Mouse (Mus musculus) myocyte (in vitro differentiated cells): ENCODE data around the gene Diaph2.

ENCODE experiments used
- E2F4 ChIP-seq: IDR thresholded peaks from one replicate; pipeline ENCODE4 v1.6.1; 2011; ENCODE audit warnings: mild to moderate bottlenecking, control low read depth, moderate library complexity; ENCODE audit not compliant: insufficient read depth
- MAX ChIP-seq: IDR thresholded peaks from one replicate; pipeline ENCODE4 v1.6.1; 2011; ENCODE audit warnings: low read depth, mild to moderate bottlenecking, control low read depth
- MYOD1 ChIP-seq, 3 experiments: IDR thresholded peaks; one replicate each; pipeline ENCODE4 v1.6.1; 2011; ENCODE audit warnings: control low read depth in 2 of 3, low read depth in 2 of 3, mild to moderate bottlenecking in 2 of 3, moderate library complexity in 1 of 3; ENCODE audit not compliant: insufficient read length in 2 of 3, control insufficient read depth in 1 of 3
- POLR2A ChIP-seq: IDR thresholded peaks from one replicate; pipeline ENCODE4 v1.6.1; 2011; ENCODE audit warnings: low read depth, mild to moderate bottlenecking, control low read depth, moderate library complexity; ENCODE audit not compliant: insufficient read length
- POLR2AphosphoS2 ChIP-seq: IDR thresholded peaks from one replicate; pipeline ENCODE4 v1.6.1; 2011; ENCODE audit warnings: low read depth, control low read depth; ENCODE audit not compliant: insufficient read length
- REST ChIP-seq: IDR thresholded peaks from one replicate; pipeline ENCODE4 v1.6.1; 2011; ENCODE audit warnings: mild to moderate bottlenecking, control low read depth, moderate library complexity; ENCODE audit not compliant: insufficient read depth, insufficient read length
- SRF ChIP-seq: IDR thresholded peaks from one replicate; pipeline ENCODE4 v1.6.1; 2011; ENCODE audit warnings: low read depth; ENCODE audit not compliant: control insufficient read depth, insufficient read length
- TCF12 ChIP-seq: IDR thresholded peaks from one replicate; pipeline ENCODE4 v1.6.1; 2011; ENCODE audit warnings: mild to moderate bottlenecking, control low read depth; ENCODE audit not compliant: poor library complexity, insufficient read depth, severe bottlenecking
- USF1 ChIP-seq: IDR thresholded peaks from one replicate; pipeline ENCODE4 v1.6.1; 2011; ENCODE audit warnings: low read depth, mild to moderate bottlenecking, control low read depth, moderate library complexity

GRCm38 (mm10) chrX:129774478-129774877 lies 24.9 kb downstream of the Diaph2 start:
- TF ChIP-seq USF1 = no peak
- TF ChIP-seq POLR2A = no peak
- TF ChIP-seq E2F4 = no peak
- TF ChIP-seq MYOD1 (IDR thresholded peaks at IDR 0.05; ENCODE audit: control insufficient read depth in 1 of 3, insufficient read length in 2 of 3, low read depth in 2 of 3) = no peak
- TF ChIP-seq POLR2AphosphoS2 = no peak
- no peak for TF ChIP-seq REST
- no peak for TF ChIP-seq SRF
- TF ChIP-seq MAX = no peak
- TF ChIP-seq TCF12 = no peak
